Mouse (Mus musculus) hindbrain, embryonic 16.5 days (tissue): Measurements from ENCODE around the gene Gnb3. TPM values are rescaled to one million over a fixed set of nuclear protein-coding genes. Genes with fewer than 3 reads are reported as not detected.

Experiments
- ATAC-seq: fragments of 200-750 bp; cut with Nextera tagmentation; 2 replicates; pipeline ENCODE4 v1.8.0; 2017; ENCODE audit warnings: moderate TSS enrichment, moderate library complexity
- H3K27ac ChIP-seq: fragments of 300-500 bp; sonication (generic); 2 replicates; pipeline ENCODE4 v1.5.1; 2014; ENCODE audit warnings: low read depth, mild to moderate bottlenecking, control low read depth, low read length, moderate library complexity
- H3K27me3 ChIP-seq: fragments of 300-500 bp; sonication (generic); replicated peaks from 2 replicates; pipeline ENCODE4 v1.6.1; 2014; ENCODE audit warnings: low read length; ENCODE audit not compliant: control insufficient read depth, insufficient read depth
- H3K36me3 ChIP-seq: fragments of 300-500 bp; sonication (generic); 2 replicates; pipeline ENCODE4 v1.6.1; 2014; ENCODE audit warnings: mild to moderate bottlenecking, low read length, moderate library complexity, mixed read lengths; ENCODE audit not compliant: control insufficient read depth, insufficient read depth
- H3K4me1 ChIP-seq: fragments of 300-500 bp; sonication (generic); 2 replicates; pipeline ENCODE4 v1.6.1; 2014; ENCODE audit warnings: low read depth, low read length; ENCODE audit not compliant: control insufficient read depth, insufficient read depth
- H3K4me2 ChIP-seq: fragments of 300-500 bp; sonication (generic); 2 replicates; pipeline ENCODE4 v1.6.1; 2014; ENCODE audit warnings: mild to moderate bottlenecking, low read length, control low read depth, moderate library complexity
- H3K4me3 ChIP-seq: fragments of 300-500 bp; sonication (generic); 2 replicates; pipeline ENCODE4 v1.5.1; 2014; ENCODE audit warnings: mild to moderate bottlenecking, low read length, control low read depth, moderate library complexity
- H3K9ac ChIP-seq: fragments of 300-500 bp; sonication (generic); 2 replicates; pipeline ENCODE4 v1.6.1; 2014; ENCODE audit warnings: low read depth, mild to moderate bottlenecking, control low read depth, low read length, moderate library complexity
- H3K9me3 ChIP-seq: fragments of 300-500 bp; sonication (generic); 2 replicates; pipeline ENCODE4 v1.6.1; 2014; ENCODE audit warnings: mild to moderate bottlenecking, low read length, moderate library complexity; ENCODE audit not compliant: control insufficient read depth
- WGBS: fragments of 180-500 bp; shearing (Covaris S2); extraction: QIAGEN DNeasy Blood & Tissue Kit; methylation state at CpG from one replicate; pipeline ENCODE4 v1.1.7; 2014; 5-methylcytosine and 5-hydroxymethylcytosine counted together
- polyA plus RNA-seq: library from polyadenylated mRNA; unstranded; fragments of >200 nt; fragmentation: Nextera tagmentation; extraction: Ambion mirVana; gene quantifications from 2 replicates; pipeline ENCODE4 v1.2.1, GENCODE M21; 2015

Gene Gnb3
- 1.0 and 1.1 TPM in 2 replicates for polyA plus RNA-seq

- 37% methylated on average over 15 of the region's 15 CpGs for WGBS
- ATAC-seq: peak; percentile 45
- H3K4me2 ChIP-seq: no peak within 1 kb of the TSS
Measured at GRCm38 (mm10) chr6:124840241-124841167, at the start of gene Gnb3. Gene Gnb3 (minus strand): TSS chr6:124840275.

DNA sequence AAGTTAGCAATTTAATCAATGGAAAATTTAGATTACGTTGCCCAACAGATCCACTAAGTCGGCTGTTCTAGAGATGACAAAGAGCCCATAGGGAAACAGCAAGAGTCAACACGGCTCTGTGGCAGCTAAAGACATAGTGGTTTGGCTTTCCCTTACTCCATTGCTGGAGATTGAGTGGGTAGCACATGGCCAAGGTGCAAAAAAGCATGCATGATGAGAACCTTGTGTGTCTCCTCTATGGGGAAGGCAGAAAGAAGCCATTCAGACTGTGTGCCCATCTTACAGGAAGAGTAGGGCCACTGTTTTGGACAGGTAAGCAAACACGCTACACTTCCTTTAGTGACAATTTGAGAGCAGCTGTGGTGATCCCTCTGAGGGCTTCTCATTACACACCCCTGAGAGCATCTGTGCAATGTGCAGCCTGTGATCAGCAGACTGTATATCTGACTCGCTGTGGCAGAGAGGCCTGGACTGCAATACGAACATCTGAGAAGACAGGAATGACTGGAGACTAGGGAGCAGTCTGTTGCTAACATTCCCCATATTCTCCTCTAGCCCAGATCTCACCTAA lies 48.6 kb upstream of the Gnb3 start:
- Histone ChIP-seq H3K36me3 (no peaks in the 10 kb centered on the region), H3K4me3 (no peak overlapping the region), H3K4me1 (no peaks in the 10 kb centered on the region), H3K9me3 (no peaks in the 10 kb centered on the region), H3K4me2 (no peak overlapping the region), H3K27ac (no peak overlapping the region), H3K27me3 (no peaks in the 10 kb centered on the region), H3K9ac (no peak overlapping the region)
- ATAC-seq: no peak
- 86% methylated on average over 6 of the region's 6 CpGs for WGBS

More at GRCm38 (mm10) chr6:124840241-124841167, at the start of gene Gnb3:
- no peaks in the 10 kb centered on the region for H3K27me3 ChIP-seq
- H3K36me3 ChIP-seq: peaks cover 10% of the 10 kb centered on the region; the same call in 1 of the 2 replicates
- no peak within 1 kb of the TSS for H3K27ac ChIP-seq
- H3K9me3 ChIP-seq: no peaks in the 10 kb centered on the region
- H3K4me1 ChIP-seq: peaks cover 7% of the 10 kb centered on the region; the same call in 1 of the 2 replicates
- no peak within 1 kb of the TSS for H3K4me3 ChIP-seq
- peak within 1 kb of the TSS; percentile 35; the same call in 1 of the 2 replicates for H3K9ac ChIP-seq

GRCm38 (mm10) chr6:124887986-124888385 lies 47.9 kb upstream of the Gnb3 start, which contains the start of gene Cd4:
Gene Cd4 (minus strand): TSS chr6:124888221.
- Histone ChIP-seq H3K27ac (no peak within 1 kb of the TSS), H3K4me3 (no peak within 1 kb of the TSS)

DNA sequence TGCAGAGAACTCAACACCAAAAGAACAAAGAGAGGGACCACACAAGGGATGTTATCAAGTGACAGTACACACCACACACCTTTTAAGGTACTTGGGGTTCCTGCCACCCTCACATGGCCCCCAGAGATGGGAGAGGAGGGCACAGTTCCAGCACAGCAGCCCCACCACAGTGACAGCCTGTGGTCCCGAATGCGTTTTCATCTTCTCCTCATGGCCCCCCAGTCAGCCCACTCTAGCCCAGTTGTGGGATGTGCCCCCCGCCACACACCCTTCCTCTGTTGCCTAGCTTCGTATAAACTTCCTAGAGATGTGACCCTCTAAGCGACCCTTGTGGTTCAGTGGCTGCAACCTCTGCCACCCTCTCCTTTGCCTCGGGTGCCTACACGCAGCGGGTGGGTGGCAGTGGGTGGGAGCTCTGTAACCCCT lies 45.9 kb upstream of the Gnb3 start:
- Histone ChIP-seq H3K9me3 (no peaks in the 10 kb centered on the region), H3K36me3 (no peaks in the 10 kb centered on the region), H3K4me1 (no peaks in the 10 kb centered on the region), H3K27ac (no peak overlapping the region), H3K9ac (no peak overlapping the region), H3K4me2 (no peak overlapping the region), H3K27me3 (no peaks in the 10 kb centered on the region), H3K4me3 (no peak overlapping the region)
- no peak for ATAC-seq
- 95% methylated on average over 8 of the region's 8 CpGs for WGBS

More at GRCm38 (mm10) chr6:124887986-124888385, 47.9 kb upstream of the Gnb3 start, which contains the start of gene Cd4:
- Histone ChIP-seq H3K9ac (no peak within 1 kb of the TSS), H3K36me3 (no peaks in the 10 kb centered on the region), H3K9me3 (no peaks in the 10 kb centered on the region), H3K27me3 (no peaks in the 10 kb centered on the region), H3K4me2 (no peak within 1 kb of the TSS), H3K4me1 (no peaks in the 10 kb centered on the region)
- 91% methylated on average over 9 of the region's 9 CpGs for WGBS
- no peak for ATAC-seq

- H3K9ac ChIP-seq: no peak overlapping the region
- H3K27me3 ChIP-seq: no peaks in the 10 kb centered on the region
- no peaks in the 10 kb centered on the region for H3K4me1 ChIP-seq
- no peak overlapping the region for H3K4me2 ChIP-seq
- no peak; the same call in 1 of the 2 replicates for ATAC-seq
- H3K9me3 ChIP-seq: no peaks in the 10 kb centered on the region
- no peak overlapping the region for H3K4me3 ChIP-seq
- H3K36me3 ChIP-seq: no peaks in the 10 kb centered on the region
- no peak overlapping the region for H3K27ac ChIP-seq
- 65% methylated on average over 10 of the region's 10 CpGs for WGBS
Measured at GRCm38 (mm10) chr6:124884714-124885500, 44.8 kb upstream of the Gnb3 start.

DNA sequence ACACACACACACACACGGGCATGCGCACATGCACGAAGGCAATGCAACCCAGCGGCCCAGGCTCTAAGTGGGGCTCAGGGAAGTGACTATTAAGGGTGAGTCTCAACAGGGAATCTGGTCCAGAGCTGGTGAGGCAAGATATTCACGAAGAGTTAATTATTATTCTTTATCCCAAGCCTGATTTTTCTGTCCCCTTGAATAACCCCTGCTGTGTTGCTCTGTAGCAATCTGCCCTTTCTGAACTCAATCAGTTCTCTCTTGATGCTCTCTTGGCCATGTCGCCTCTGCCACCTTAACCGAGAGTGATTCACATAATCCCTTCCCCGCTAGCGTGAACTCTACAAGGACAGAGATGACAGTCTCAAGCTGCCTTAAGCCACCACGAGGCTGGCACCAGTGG lies 43.3 kb upstream of the Gnb3 start:
- no peaks in the 10 kb centered on the region for H3K9me3 ChIP-seq
- no peak for ATAC-seq
- no peaks in the 10 kb centered on the region for H3K36me3 ChIP-seq
- no peak overlapping the region for H3K4me3 ChIP-seq
- no peaks in the 10 kb centered on the region for H3K4me1 ChIP-seq
- whole genome bisulfite sequencing: 76% methylated on average over 10 of the region's 10 CpGs
- H3K9ac ChIP-seq: no peak overlapping the region
- H3K27ac ChIP-seq: no peak overlapping the region
- H3K27me3 ChIP-seq: no peaks in the 10 kb centered on the region
- H3K4me2 ChIP-seq: no peak overlapping the region

GRCm38 (mm10) chr6:124881821-124882220 lies 41.7 kb upstream of the Gnb3 start:
- no peaks in the 10 kb centered on the region for H3K9me3 ChIP-seq
- no peak overlapping the region for H3K27ac ChIP-seq
- no peaks in the 10 kb centered on the region for H3K36me3 ChIP-seq
- no peak overlapping the region for H3K4me3 ChIP-seq
- 93% methylated on average over 9 of the region's 9 CpGs for WGBS
- no peak overlapping the region for H3K4me2 ChIP-seq
- H3K4me1 ChIP-seq: no peaks in the 10 kb centered on the region
- no peak for ATAC-seq
- H3K9ac ChIP-seq: no peak overlapping the region
- no peaks in the 10 kb centered on the region for H3K27me3 ChIP-seq

DNA sequence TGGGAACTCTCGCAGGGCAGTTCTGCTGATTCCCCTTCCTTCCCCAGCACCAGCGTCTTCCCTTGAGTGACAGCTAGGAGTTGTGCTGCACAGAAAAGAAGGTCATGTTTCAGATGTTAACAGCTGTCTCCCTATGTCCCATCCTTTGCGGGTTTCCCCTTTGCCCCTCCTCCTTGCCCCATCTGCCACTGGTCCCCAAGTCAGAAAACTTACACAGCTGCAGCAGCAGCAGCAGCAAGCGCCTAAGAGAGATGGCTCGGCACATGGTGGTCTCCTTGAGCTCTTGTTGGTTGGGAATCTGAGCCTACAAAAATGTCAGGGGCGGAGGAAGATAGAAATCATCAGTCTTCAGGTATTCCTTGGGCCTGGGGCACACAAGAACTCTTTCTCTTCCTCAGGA lies 39.3 kb upstream of the Gnb3 start:
- H3K27ac ChIP-seq: no peak overlapping the region
- WGBS: 62% methylated on average over 6 of the region's 6 CpGs
- H3K9me3 ChIP-seq: no peaks in the 10 kb centered on the region
- H3K36me3 ChIP-seq: no peaks in the 10 kb centered on the region
- H3K9ac ChIP-seq: no peak overlapping the region
- ATAC-seq: no peak
- no peak overlapping the region for H3K4me2 ChIP-seq
- H3K27me3 ChIP-seq: no peaks in the 10 kb centered on the region
- no peaks in the 10 kb centered on the region for H3K4me1 ChIP-seq
- H3K4me3 ChIP-seq: no peak overlapping the region
